Mouse (Mus musculus): ENCODE data around the gene Pgbd5. TPM values are rescaled to one million over a fixed set of nuclear protein-coding genes. Genes with fewer than 3 reads are reported as not detected.
"Not testable (repeated sequence)": the region's sequence is repeated elsewhere in the genome, so short reads cannot be mapped to it uniquely, and the experiment has no call there.

The Pgbd5 gene
- polyA plus RNA-seq, 1 experiment from 2014 or later: 0.93 TPM

GRCm38 (mm10) chr8:124428721-124429120 lies 10.7 kb downstream of the Pgbd5 start:
- 68% methylated on average over 2 of the region's 2 CpGs for WGBS
- not testable (repeated sequence) for H3K27ac ChIP-seq; H3K4me2 ChIP-seq; H3K4me3 ChIP-seq (replicated peaks); H3K9me3 ChIP-seq (replicated peaks); ATAC-seq (replicated peaks; ENCODE audit: low FRiP score); H3K9ac ChIP-seq; H3K36me3 ChIP-seq
- peaks cover 20% of the 10 kb centered on the region for H3K4me1 ChIP-seq
- peaks cover 34% of the 10 kb centered on the region for H3K27me3 ChIP-seq

GRCm38 (mm10) chr8:124421413-124421812 lies 18.0 kb downstream of the Pgbd5 start:
- ATAC-seq (replicated peaks; ENCODE audit: low FRiP score): no peak
- 42% methylated on average over 8 of the region's 8 CpGs for WGBS
- no peaks in the 10 kb centered on the region for H3K9me3 ChIP-seq (replicated peaks)

GRCm38 (mm10) chr8:124418927-124419326 lies 20.5 kb downstream of the Pgbd5 start:
- no peak for ATAC-seq (replicated peaks; ENCODE audit: low FRiP score)
- Histone ChIP-seq H3K4me1 (peaks cover 8% of the 10 kb centered on the region), H3K4me2 (no peak overlapping the region), H3K4me3 (replicated peaks) (no peak overlapping the region), H3K27ac (no peak overlapping the region), H3K9me3 (replicated peaks) (no peaks in the 10 kb centered on the region), H3K36me3 (no peaks in the 10 kb centered on the region), H3K27me3 (no peaks in the 10 kb centered on the region), H3K9ac (no peak overlapping the region)
- 95% methylated on average over 5 of the region's 5 CpGs for whole genome bisulfite sequencing

More at GRCm38 (mm10) chr8:124421413-124421812, 18.0 kb downstream of the Pgbd5 start:
- Histone ChIP-seq H3K4me3 (replicated peaks) (no peak overlapping the region), H3K36me3 (no peaks in the 10 kb centered on the region), H3K9ac (no peak overlapping the region), H3K27ac (no peak overlapping the region), H3K4me1 (peaks cover 10% of the 10 kb centered on the region), H3K4me2 (no peak overlapping the region), H3K27me3 (no peaks in the 10 kb centered on the region)

- no peak overlapping the region for H3K4me2 ChIP-seq
- H3K9me3 ChIP-seq (replicated peaks): no peaks in the 10 kb centered on the region
- 69% methylated on average over 6 of the region's 6 CpGs for WGBS
- H3K27ac ChIP-seq: no peak overlapping the region
- no peaks in the 10 kb centered on the region for H3K27me3 ChIP-seq
- H3K4me1 ChIP-seq: peaks cover 8% of the 10 kb centered on the region
- no peaks in the 10 kb centered on the region for H3K36me3 ChIP-seq
- H3K4me3 ChIP-seq (replicated peaks): no peak overlapping the region
- no peak overlapping the region for H3K9ac ChIP-seq
- ATAC-seq (replicated peaks; ENCODE audit: low FRiP score): no peak
Observed at GRCm38 (mm10) chr8:124418185-124418584, 21.3 kb downstream of the Pgbd5 start.

GRCm38 (mm10) chr8:124416646-124417045 lies 22.8 kb downstream of the Pgbd5 start:
- Histone ChIP-seq H3K9ac (no peak overlapping the region), H3K4me1 (peaks cover 8% of the 10 kb centered on the region), H3K27ac (no peak overlapping the region), H3K4me3 (replicated peaks) (no peak overlapping the region), H3K36me3 (no peaks in the 10 kb centered on the region), H3K27me3 (no peaks in the 10 kb centered on the region), H3K4me2 (no peak overlapping the region), H3K9me3 (replicated peaks) (no peaks in the 10 kb centered on the region)
- ATAC-seq (replicated peaks; ENCODE audit: low FRiP score): no peak
- WGBS: 37% methylated on average over 7 of the region's 7 CpGs

GRCm38 (mm10) chr8:124415789-124416188 lies 23.7 kb downstream of the Pgbd5 start:
- Histone ChIP-seq H3K27ac (no peak overlapping the region), H3K4me1 (peaks cover 8% of the 10 kb centered on the region; the same call in 1 of the 2 replicates), H3K4me2 (no peak overlapping the region), H3K36me3 (no peaks in the 10 kb centered on the region), H3K9me3 (replicated peaks) (no peaks in the 10 kb centered on the region), H3K27me3 (no peaks in the 10 kb centered on the region), H3K9ac (no peak overlapping the region), H3K4me3 (replicated peaks) (no peak overlapping the region)
- ATAC-seq (replicated peaks; ENCODE audit: low FRiP score): no peak
- 37% methylated on average over 3 of the region's 3 CpGs for WGBS

GRCm38 (mm10) chr8:124415002-124415401 lies 24.5 kb downstream of the Pgbd5 start:
- Histone ChIP-seq H3K27ac (no peak overlapping the region), H3K36me3 (no peaks in the 10 kb centered on the region), H3K9ac (no peak overlapping the region), H3K4me2 (no peak overlapping the region), H3K4me1 (peaks cover 8% of the 10 kb centered on the region; the same call in 1 of the 2 replicates), H3K4me3 (replicated peaks) (no peak overlapping the region), H3K27me3 (no peaks in the 10 kb centered on the region), H3K9me3 (replicated peaks) (no peaks in the 10 kb centered on the region)
- WGBS: 86% methylated on average over 8 of the region's 8 CpGs
- ATAC-seq (replicated peaks; ENCODE audit: low FRiP score): no peak

- WGBS: 67% methylated on average over 11 of the region's 11 CpGs
- ATAC-seq (replicated peaks; ENCODE audit: low FRiP score): no peak
- Histone ChIP-seq H3K36me3 (no peaks in the 10 kb centered on the region), H3K9me3 (replicated peaks) (no peaks in the 10 kb centered on the region), H3K4me1 (peaks cover 8% of the 10 kb centered on the region; the same call in 1 of the 2 replicates), H3K27ac (no peak overlapping the region), H3K4me2 (no peak overlapping the region), H3K27me3 (no peaks in the 10 kb centered on the region), H3K9ac (no peak overlapping the region), H3K4me3 (replicated peaks) (no peak overlapping the region)
Observed at GRCm38 (mm10) chr8:124413244-124413965, 26.1 kb downstream of the Pgbd5 start.

GRCm38 (mm10) chr8:124412496-124413243 lies 26.8 kb downstream of the Pgbd5 start:
- ATAC-seq (replicated peaks; ENCODE audit: low FRiP score): no peak
- no peaks in the 10 kb centered on the region for H3K27me3 ChIP-seq
- WGBS: 75% methylated on average over 19 of the region's 19 CpGs

GRCm38 (mm10) chr8:124404471-124405260 lies 34.8 kb downstream of the Pgbd5 start:
- WGBS: 52% methylated on average over 11 of the region's 12 CpGs
- Histone ChIP-seq H3K4me3 (replicated peaks) (no peak overlapping the region), H3K27ac (no peak overlapping the region), H3K9ac (no peak overlapping the region), H3K4me2 (no peak overlapping the region), H3K9me3 (replicated peaks) (no peaks in the 10 kb centered on the region), H3K36me3 (no peaks in the 10 kb centered on the region), H3K4me1 (no peaks in the 10 kb centered on the region), H3K27me3 (no peaks in the 10 kb centered on the region)
- no peak for ATAC-seq (replicated peaks; ENCODE audit: low FRiP score)

More at GRCm38 (mm10) chr8:124412496-124413243, 26.8 kb downstream of the Pgbd5 start:
- Histone ChIP-seq H3K27ac (no peak overlapping the region), H3K4me2 (no peak overlapping the region), H3K4me1 (peaks cover 8% of the 10 kb centered on the region; the same call in 1 of the 2 replicates), H3K9me3 (replicated peaks) (no peaks in the 10 kb centered on the region), H3K9ac (no peak overlapping the region), H3K4me3 (replicated peaks) (no peak overlapping the region), H3K36me3 (no peaks in the 10 kb centered on the region)

- Histone ChIP-seq H3K9ac (no peak overlapping the region), H3K4me1 (no peaks in the 10 kb centered on the region), H3K27me3 (no peaks in the 10 kb centered on the region), H3K4me2 (no peak overlapping the region), H3K27ac (no peak overlapping the region), H3K9me3 (replicated peaks) (no peaks in the 10 kb centered on the region), H3K4me3 (replicated peaks) (no peak overlapping the region), H3K36me3 (no peaks in the 10 kb centered on the region)
- 0 out of 2 replicates have a peak, but pooled peaks have one; percentile 36 for ATAC-seq (replicated peaks; ENCODE audit: low FRiP score)
- whole genome bisulfite sequencing: 45% methylated on average over 3 of the region's 3 CpGs
Observed at GRCm38 (mm10) chr8:124403876-124404275, 35.6 kb downstream of the Pgbd5 start.

Measured in kidney, embryonic 15.5 days (tissue).